Mouse (Mus musculus) spleen, embryonic (tissue): ENCODE measurements around the gene Tor1aip2.

Source experiments
- CTCF ChIA-PET: fragments of 350-600 bp; sonication (Branson Sonifier 250); formaldehyde crosslinking; loops from one replicate; lab custom pipeline; 2022; lab: Charles Lee

Tor1aip2 gene

DNA sequence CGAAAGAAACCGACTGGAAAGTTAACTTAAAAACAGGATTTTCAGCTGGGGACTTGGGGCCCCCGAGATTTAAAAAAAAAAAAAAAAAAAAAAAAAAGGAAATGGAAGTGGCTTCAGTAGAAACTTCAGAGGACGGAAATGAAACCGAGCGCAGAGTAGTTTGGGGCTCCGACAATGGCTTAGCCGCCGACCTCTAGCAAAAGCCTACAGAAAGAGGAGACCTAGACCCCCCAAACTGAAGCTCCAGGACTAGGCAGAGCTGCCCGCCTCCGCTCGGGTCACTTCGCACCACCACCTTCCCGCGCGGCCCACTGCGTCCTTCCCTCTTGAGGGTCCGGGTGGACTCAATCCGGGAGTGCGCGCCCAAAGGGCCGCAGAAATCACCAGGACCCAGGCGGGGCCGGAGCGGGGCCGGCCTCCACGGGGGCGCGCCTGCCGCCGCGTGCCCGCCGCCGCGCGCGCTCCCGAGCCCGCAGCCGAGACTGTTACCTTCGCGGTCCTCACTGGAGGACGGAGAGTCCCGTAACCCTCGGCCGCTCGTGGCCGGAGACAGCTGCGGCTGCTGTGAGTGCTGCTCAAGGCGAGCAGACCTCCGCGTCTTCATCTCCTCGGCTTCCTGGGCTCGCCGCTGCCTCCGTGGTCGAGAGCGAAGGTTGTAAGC lies at the start of gene Tor1aip2:
Gene Tor1aip2 (plus strand): TSS at position 135 of the 661 bp plus-strand sequence.
- CTCF ChIA-PET, result interaction anchor here (0.6 kb wide), 1 partner anchor 60 kb away, joined by 3 read pairs; no protein-coding TSS in a partner anchor

DNA sequence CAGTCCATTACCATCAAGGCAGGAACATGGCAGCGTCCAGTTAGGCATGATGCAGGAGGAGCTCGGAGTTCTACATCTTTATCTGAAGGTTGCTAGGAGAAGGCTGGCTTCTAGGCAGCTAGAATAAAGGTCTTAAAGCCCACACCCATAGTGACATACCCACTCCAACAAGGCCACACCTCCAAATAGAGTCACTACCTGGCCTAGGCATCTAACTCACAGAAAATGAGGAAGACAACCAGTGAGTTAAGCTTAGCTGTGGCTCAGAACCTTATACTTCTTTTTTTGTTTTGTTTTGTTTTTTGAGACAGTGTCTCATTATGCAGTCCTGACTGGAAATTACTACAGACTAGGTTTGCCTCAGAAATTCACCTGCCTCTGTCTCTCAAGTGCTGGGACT lies 47.6 kb upstream of the Tor1aip2 start:
- CTCF ChIA-PET, result no interaction called here

GRCm38 (mm10) chr1:155989387-155989786 lies 45.8 kb upstream of the Tor1aip2 start:
- CTCF ChIA-PET, result no interaction called here

DNA sequence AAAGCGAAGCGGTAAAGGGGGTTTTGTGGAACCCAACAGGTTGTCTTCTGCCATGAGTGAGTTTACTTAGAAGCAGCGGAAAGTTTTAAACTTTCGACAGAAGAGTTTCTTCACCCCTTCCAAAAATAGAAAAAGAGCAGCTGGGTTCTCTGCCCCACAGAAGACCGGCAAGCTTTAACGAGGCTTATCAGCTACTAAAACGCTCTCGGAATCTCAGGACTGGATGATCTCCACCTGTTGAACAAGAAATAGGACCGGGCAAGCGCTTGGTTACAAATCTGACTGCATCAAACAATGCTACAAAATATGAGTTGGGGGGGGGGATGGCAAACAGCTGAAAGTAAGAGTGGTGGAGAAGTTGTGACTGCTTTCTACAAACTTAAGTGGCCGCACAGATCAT lies 44.8 kb upstream of the Tor1aip2 start:
- CTCF ChIA-PET, result no interaction called here

- CTCF ChIA-PET, result no interaction called here
Observed at GRCm38 (mm10) chr1:155994524-155994923, 40.7 kb upstream of the Tor1aip2 start.

DNA sequence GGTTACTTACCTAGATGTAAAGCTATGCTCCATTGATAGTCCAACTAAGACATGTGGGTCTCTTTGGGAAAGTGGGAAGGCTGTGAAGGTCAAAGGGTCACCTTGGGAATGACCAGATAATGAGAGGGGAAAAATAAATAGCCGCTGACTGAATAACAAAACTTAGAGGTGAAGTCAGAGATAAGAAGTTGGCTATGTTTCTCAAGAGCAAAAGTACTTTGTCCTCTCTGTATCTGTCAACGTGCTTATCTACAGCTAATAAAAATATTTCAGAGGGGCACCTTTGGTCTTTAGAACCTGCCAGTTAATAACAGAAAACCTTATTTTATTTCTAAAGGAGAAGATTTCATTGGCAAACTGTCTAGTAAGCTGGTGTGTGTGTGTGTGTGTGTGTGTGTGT lies 39.6 kb upstream of the Tor1aip2 start:
- CTCF ChIA-PET, result no interaction called here

- CTCF ChIA-PET, result no interaction called here
Observed at GRCm38 (mm10) chr1:156002366-156002765, 32.8 kb upstream of the Tor1aip2 start.

GRCm38 (mm10) chr1:156003201-156003935 lies 31.8 kb upstream of the Tor1aip2 start:
- CTCF ChIA-PET, result interaction anchor here (0.6 kb wide), 1 partner anchor 11 kb away, joined by 3 read pairs; no protein-coding TSS in a partner anchor

DNA sequence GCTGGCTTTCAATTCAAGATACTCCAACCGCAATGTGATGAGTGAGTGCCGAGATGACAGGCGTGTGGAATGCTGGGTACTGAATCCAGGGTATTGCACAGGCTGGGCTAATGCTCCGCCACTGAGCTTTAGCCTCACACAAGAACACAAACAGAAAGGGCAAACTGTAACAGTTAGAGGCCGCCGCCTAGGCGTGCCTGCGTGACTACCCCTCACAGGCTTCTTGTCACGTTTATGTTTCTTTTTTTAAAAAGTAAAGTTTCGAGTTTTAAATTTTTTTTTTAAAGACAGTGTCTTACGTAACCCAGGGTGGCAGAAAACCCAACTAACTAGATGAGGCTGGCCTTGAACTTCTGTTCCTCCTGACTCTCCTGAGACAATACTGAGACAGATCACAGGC lies 29.3 kb upstream of the Tor1aip2 start:
- CTCF ChIA-PET, result interaction anchor here (0.9 kb wide), 1 partner anchor 65 kb away, joined by 3 read pairs; no protein-coding TSS in a partner anchor

DNA sequence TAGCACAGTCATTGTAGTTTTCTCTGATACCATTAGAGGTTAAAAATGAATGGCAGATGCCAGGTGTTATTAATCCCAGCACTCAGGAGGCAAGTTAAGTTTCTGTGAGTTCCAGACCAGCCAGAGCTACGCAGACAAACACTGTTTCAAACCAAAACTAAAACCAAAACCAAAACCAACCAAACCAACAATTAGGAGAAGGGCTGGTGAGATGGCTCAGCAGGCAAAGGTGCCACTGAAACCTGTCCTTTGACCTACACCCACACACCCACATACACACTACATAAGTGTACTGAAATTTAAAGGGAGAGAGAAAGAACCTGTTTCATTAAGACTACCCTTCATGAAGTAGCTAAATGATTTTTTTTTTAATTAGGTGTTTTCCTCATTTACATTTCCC lies 26.2 kb upstream of the Tor1aip2 start:
- CTCF ChIA-PET, result interaction anchor here (0.6 to 0.7 kb wide), 2 partner anchors 14 to 39 kb away, joined by 3 to 4 read pairs; no protein-coding TSS in a partner anchor

- CTCF ChIA-PET, result no interaction called here
Observed at GRCm38 (mm10) chr1:156019800-156020199, 15.4 kb upstream of the Tor1aip2 start.

GRCm38 (mm10) chr1:156020402-156020801 lies 14.8 kb upstream of the Tor1aip2 start:
- CTCF ChIA-PET, result no interaction called here

DNA sequence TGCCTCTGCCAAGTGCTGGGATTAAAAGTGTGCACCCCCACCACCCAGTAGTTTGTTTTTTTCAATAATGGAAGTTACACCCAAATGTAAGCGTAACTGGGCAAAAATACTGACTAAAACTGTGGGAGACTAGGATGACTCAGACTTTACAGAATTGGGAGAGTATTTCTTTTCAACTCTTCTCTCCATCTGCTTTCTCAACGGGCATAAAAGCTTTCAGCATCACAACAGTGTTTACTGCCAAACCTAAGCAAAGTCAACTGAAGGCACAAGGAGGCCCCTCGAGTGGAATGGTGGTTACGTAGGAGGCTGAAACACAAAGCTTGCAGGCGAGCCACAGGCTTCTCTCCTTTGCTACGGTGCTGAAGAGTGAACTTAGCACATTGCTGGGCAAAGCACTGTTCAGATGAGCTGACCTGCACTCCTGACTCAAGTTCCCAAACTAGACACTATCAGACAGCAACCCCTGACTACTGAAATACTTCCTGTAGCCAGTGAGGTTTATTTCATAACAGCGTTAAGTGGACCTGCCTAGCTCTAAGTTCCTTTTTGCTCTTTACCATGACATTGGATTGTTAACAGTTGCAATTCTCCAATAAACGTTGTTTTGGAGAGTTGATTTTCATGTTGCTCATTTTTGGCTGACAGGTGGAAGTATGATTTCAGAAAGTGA lies 10.2 kb upstream of the Tor1aip2 start:
- CTCF ChIA-PET, result no interaction called here

GRCm38 (mm10) chr1:156027849-156028248 lies 7.4 kb upstream of the Tor1aip2 start:
- CTCF ChIA-PET, result no interaction called here

DNA sequence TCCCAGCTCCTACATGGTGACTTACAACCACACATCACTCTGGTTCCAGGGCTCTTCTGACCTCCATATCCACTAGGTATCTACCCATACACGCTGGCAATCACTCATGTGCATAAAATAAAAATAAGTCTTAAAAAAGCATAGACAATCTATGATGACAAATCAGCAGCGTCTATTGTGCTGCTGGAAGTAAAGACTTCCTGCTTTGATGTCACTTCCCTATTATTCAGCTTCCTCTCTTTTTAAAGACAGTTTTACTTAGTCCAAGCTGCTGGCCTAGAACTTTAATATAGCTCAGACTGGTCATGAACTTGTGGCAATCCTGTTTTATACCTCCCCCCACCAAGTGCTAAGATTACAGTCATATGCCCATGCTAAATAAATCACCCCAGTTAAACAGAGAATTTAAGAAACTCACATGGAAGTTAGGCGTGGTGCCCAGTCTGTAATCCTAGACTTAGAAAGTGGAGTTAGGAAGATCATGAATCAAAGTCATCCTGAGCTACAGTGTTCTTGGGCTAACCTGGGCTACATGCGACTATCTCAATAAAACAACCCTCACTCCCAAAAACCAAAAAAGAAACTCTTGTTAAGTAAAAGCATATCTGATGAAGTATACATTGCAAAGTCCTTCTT lies 6.7 kb upstream of the Tor1aip2 start:
- CTCF ChIA-PET, result no interaction called here

GRCm38 (mm10) chr1:156033921-156034320 lies 1.3 kb upstream of the Tor1aip2 start:
- CTCF ChIA-PET, result no interaction called here

DNA sequence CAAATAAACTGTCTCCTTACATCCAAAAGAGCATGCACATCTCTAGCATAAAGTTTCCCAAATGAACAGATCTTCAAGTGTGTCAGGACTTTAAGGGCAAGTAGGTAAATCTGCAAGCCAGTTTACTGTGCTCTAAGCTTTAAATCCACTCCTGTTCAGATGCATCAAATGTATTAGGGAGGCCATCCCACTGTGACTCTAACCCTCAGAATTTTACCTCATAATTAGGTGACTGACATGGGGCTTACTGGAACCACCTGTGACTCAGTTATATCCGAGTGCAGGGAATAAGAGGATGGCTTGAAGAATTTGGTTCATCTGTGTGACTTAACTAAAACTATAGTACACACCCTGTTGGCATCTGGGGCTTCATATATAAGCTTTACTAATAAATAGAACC lies 542 bp upstream of the Tor1aip2 start:
- CTCF ChIA-PET, result no interaction called here

GRCm38 (mm10) chr1:156035930-156036737 lies 931 bp downstream of the Tor1aip2 start, which contains the start of gene Tor1aip1:
TSS of gene Tor1aip1 (minus strand) at chr1:156036480.
- CTCF ChIA-PET, result no interaction called here

DNA sequence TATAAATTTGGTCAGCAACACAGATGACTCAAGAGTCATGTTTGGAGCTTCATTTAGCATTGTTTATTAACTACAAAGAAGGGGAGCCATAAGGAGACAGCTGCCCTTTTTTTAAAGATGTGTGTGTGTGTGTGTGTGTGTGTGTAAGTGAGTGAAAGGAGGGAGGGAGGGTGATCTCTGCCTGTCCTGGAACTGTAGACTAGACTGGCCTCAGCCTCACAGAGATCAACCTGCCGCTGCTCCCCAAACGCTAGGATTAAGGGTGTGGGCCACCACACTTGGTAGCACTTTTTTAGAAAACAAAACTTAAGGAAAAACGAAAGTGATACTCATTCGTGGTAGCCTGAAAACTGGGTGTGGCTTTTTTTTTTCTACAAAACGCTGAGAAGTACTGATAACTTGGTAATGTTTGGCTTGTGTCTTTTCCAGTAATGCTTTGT lies 2.0 kb downstream of the Tor1aip2 start:
- CTCF ChIA-PET, result no interaction called here

GRCm38 (mm10) chr1:156039989-156040388 lies 4.8 kb downstream of the Tor1aip2 start:
- CTCF ChIA-PET, result interaction anchor here (0.6 kb wide), 1 partner anchor 1230 kb away, joined by 4 read pairs; no protein-coding TSS in a partner anchor
